Mouse (Mus musculus) heart, postnatal 36 days (tissue): Measurements from ENCODE around the gene Mtmr11. TPM values are rescaled to one million over a fixed set of nuclear protein-coding genes. Genes with fewer than 3 reads are reported as not detected.
A peak's percentile ranks its signal among the peaks of the same experiment; 100 is the strongest.

ENCODE experiments used
- DNase-seq, 2 experiments: peaks; one replicate each; pipeline ENCODE4 v3.0.0; 2021 to 2022
- intact Hi-C: fragments of 180-260 bp; cut with DNase I; formaldehyde crosslinking; loops from one replicate; pipeline ENCODE4 v1.15.1; 2025
- total RNA-seq, 2 experiments: library from RNA; stranded (reverse); gene quantifications; 2 replicates each; pipeline ENCODE4 v1.2.3; 2021

The Mtmr11 gene
- 1 to 10 TPM; 2.0 to 5.6 TPM for total RNA-seq

DNA sequence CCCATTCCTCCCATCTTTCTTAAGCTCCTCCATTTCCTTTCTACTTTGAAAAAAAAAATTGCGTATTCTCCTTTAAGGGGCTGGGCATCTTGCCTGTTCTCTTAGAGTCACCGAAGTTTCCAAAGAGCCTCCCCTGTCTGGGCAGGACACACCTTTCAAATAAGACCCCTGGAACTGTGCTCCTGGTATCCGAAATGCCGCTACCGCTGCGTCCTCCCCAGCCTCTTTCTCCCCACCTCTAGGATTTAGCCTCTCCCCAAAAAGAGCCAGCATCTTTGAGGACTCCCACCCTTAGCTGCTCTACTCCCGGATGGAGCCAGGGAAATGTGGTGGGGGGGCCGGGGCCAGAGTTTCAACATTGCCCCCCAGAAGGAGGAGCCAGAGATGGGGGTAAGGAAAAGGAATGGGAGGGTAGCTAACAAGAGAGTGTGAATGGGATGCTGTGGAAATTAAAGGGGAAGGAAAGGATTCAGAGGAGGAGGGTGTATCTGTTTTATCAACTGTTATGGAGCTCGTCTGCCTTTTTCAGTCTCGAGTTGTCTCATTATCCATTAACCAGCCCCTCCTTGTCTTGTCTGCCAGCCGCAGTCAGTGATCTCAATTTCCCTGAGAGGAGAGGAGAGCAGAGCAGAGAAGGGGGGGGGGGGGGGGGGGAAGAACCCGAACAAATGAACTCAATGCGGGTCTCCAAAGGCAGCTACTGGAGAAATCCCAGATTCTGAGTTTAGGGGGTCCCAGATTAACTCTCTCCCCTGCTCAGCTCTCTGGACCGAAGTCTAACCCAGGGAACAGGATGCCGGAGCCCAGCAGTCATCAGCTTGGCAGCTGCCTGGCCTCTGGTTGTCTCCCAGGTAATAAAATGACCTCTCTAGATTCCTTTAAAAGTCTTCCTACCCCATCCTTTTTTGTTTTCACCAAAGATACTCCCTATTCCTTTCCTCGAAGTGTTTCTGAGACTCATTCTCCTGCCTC lies at the start of gene Mtmr11:
Gene Mtmr11 (plus strand): TSS at position 136 of the 972 bp plus-strand sequence.
- DNase-seq, result peak; percentile 38 to 50

DNA sequence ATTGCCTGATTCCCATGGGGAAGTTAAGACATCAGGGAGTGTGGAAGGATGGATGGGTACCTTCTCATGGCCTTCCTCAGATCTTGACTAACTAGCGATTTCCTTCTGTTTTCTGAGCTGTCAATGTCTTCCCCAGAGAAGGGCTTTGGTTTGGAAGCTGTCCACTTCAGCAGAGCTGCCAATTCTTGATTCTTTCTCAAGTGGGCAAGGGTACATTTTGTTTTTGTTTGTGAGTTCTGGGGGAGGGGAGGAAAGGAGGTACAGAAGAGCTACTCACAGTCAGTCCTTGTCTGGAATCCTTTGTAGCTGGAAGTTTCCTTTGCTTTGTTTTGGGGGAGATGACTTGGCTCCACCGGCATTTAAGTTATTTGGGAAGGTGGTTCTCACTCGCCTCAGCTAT lies 48.6 kb upstream of the Mtmr11 start:
- intact Hi-C loops, result no loop called here
- no peak for DNase-seq

More for the DNA sequence above, at the start of gene Mtmr11:
- intact Hi-C loops, result no loop called here

DNA sequence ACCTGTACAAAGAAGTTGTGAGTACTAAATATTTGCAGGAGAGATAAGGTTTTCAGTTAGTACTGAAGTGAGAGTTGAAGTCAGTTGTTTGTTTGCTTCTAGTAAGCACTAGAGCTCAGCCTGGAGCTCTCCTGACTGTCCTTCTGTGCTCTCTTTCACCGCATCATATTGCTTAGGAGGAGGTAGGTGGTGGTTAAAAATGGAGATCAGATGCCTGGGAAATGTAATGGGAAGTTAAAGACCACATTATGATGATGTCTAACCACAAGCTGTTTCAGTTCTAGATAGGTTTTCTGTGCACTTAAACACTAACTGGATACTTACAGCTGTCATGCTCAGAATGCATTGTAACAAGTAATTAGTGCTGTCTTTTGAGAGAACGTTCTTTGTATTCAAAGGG lies 43.7 kb upstream of the Mtmr11 start:
- intact Hi-C loops, result no loop called here
- DNase-seq, result no peak

DNA sequence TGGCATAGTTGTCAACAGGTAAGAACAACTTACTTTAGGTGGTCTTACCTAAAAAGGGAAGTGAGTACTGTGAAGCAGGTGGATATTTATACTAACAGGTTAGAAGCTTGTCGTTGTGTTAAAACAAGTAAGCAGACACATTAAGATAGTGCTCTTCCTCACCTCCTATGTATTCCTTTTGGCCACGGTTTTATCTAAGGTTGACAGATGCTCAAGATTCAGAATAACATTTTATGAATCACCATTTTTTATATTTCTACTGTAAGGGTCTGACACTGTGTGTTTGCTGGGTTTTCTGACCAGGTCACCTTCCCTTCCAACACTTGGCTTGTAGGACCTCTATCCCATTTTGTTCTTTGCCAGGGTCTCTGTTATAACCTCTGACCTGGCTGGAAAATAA lies 43.1 kb upstream of the Mtmr11 start:
- intact Hi-C loops, result no loop called here
- no peak for DNase-seq

DNA sequence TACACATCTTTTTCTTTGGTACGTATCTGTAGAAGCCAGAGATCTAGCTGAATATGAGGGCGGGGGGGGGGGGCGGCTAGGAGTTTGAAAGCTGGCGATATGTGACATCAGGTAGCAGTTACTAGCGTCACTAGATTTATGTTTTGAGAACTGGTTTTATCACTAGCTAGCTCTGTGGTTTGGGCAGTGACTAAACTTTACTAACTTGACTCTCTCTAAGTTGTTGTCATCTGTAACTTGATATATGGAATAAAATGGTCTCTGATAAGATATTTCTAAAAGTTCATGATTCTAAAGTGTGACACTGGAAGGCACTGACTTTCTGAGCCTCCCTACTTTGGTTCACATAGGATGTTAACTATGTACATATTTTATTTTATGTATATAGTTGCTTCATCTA lies 37.6 kb upstream of the Mtmr11 start:
- intact Hi-C loops, result no loop called here
- no peak for DNase-seq

DNA sequence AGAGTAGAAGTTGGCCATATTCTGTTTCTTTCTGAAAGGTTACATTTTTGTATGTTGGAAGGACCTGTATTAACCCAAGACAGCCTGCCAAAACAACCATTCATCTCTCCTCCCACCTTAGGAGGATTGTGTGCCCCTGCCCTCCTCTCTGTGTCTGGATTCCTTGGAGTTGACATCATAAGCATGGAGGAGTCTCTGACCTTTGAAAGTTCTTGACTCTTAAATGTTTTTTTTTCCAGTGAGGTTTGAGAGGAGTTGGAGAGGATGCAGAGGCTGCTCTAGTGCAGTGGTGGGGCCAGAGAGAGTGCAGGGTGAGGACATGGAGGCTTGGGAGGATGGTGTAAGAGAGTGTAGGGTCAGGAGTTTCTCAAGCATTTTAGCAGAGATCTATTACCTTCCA lies 33.7 kb upstream of the Mtmr11 start:
- no peak for DNase-seq
- intact Hi-C loops, result no loop called here

DNA sequence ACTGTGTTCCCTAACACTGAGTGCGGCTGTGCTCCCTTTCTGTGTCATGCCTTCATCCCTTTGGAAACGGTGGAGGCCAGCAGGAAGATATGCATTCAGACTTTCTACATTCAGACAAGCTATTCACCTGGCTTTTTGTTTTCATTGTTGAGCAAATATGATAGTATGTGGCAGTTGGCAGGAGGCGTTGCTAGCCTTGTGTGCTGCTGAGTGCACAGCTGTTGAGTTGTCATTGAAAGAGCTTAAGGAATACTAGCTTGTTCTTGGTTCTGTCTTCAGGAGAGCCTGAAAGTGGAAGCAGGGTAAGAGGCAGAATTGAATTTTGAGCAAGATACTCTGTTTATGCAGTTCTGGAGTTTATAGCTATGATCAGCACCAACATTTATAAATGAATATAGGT lies 29.3 kb upstream of the Mtmr11 start:
- intact Hi-C loops, result no loop called here
- no peak for DNase-seq

DNA sequence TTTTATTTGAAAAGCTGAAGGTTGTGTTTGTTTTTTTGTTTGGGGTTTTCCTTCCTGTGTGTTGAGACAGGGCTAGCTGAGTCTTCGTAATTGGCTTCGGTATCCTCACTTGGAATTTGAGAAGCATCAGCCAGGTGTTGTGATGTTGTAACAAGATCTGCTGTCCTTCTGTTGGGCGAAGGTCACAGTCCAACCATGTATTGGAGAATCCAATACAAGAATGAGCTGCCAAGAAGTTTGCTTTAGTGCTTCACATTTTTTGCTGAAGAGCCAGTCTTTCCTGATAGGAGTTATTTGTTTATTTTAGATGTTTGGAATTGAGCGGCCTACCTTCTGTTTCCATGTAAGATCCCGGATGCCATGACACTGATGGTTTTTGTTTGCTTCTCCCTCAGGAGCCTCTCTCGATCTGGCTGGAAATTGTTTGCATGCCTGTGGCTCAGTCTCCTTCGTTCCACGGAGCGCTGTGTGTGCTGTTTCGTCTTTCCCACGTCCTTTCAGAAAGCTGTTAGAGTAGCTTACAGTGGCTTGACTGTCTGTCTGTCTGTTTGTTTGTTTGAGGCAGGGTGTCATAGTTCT lies 28.4 kb upstream of the Mtmr11 start:
- intact Hi-C loops, result no loop called here

DNA sequence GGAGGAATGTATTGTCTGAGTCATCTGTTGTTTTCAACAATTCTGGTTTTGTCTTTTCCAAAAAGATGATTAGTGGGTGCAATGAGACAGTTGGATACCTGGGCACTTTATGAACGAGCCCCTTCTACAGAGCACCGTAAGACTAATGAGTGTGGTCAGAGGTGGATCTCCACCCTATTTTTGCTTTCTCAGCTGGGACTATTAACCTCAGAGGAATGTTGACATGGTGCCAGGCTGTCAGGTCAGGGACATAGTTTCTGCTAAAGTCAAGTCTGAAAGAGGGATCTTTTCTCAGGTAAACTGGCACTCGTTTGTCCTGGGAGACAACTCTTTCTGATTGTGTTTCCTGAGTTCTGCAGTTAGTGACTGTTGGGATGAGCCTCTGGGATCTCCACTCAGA lies 26.8 kb upstream of the Mtmr11 start:
- DNase-seq, result no peak
- intact Hi-C loops, result no loop called here

More for the DNA sequence above, 28.4 kb upstream of the Mtmr11 start:
- DNase-seq, result no peak

DNA sequence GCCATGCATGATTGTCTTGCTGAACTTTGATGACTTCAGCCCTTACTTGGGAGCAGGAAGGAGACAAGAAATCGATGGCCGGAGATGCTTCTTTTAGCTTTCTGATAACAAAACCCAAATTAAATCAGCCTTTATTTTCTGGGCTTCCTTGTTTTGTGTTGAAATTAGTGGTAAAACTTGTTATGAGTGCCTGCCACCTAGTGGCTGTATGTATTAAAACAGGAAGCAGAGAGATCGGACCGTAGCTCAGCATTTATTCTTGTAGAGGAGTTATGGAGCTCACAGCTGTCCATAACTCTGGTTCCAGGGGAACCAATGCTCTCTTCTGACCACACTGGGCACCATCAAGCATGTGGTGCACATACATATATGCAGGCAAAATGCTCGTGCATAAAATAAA lies 13.9 kb upstream of the Mtmr11 start:
- DNase-seq, result peak; percentile 49 to 51
- intact Hi-C loops, result loop anchor here (1.0 to 2.0 kb wide), 4 partner anchors 57 to 183 kb away; no protein-coding TSS in a partner anchor

DNA sequence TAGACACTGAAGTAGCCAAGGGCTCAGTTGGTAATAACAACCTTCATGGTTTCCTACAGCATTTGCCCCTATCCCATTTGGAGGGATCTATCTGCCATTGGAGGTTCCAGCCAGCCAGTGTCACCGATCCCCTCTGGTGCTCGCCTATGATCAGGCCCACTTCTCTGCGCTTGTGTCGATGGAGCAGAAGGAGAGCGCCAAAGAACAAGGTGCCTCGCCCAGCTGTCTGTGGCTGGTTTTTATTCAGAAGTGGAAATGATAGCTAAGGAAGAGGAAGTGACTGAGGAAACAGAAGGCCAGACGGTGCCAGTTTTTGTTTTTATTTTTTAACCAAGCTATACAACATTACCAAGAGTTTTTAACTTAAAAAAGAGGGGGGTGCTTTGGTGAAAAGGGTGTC lies 10.0 kb upstream of the Mtmr11 start:
- DNase-seq, result no peak

DNA sequence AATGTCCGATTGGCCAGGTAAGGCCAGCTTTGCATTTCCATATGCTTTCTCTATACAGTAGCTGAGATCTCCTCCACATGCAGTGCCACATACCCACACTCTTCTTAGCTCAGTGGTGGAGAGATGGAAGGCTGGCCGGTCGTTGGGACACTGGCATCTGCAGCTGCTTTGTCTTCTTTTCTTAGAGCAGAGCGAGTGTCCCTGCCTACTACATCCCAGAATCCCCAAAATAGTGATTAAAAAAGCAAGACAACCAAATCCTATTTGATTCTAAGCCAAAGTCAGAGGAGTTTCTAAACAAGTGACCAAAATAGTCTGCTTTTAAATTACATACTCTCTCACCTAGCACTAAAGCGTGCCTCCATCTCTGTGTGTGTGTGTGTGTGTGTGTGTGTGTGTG lies 9.2 kb upstream of the Mtmr11 start:
- intact Hi-C loops, result no loop called here
- no peak for DNase-seq

More for the DNA sequence above, 10.0 kb upstream of the Mtmr11 start:
- intact Hi-C loops, result no loop called here

DNA sequence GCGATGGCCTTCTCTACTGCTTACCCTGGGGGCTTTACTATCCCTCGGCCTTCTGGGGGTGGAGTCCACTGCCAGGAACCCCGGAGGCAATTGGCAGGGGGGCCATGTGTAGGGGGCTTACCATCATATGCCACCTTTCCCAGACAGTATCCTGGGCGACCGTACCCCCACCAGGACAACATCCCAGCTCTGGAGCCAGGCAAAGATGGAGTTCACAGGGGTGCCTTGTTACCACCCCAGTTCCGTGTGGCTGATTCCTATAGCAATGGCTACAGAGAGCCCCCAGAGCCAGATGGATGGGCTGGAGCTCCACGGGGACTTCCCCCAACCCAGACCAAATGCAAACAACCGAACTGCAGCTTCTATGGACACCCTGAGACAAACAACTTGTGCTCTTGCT lies 6.3 kb upstream of the Mtmr11 start:
- intact Hi-C loops, result no loop called here
- no peak for DNase-seq

DNA sequence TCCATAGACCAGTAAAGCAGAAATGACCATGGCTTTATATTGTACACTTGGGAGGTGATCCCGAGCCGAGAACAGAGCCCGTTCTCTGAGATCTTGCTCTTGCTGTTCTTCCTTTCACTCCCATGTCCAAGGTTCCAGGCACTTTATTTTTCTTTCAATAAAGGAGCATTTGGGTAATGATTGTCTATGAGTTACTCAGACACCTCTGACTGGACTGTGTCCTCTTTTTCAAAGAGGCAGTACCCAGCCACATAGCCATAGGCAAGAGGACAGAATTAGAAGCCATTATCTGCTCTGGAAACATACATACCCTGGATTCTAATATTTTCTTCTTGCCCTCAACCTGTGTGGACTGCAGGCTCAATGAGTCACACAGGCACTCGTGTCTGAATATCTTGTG lies 2.0 kb upstream of the Mtmr11 start:
- intact Hi-C loops, result no loop called here
- DNase-seq, result no peak

DNA sequence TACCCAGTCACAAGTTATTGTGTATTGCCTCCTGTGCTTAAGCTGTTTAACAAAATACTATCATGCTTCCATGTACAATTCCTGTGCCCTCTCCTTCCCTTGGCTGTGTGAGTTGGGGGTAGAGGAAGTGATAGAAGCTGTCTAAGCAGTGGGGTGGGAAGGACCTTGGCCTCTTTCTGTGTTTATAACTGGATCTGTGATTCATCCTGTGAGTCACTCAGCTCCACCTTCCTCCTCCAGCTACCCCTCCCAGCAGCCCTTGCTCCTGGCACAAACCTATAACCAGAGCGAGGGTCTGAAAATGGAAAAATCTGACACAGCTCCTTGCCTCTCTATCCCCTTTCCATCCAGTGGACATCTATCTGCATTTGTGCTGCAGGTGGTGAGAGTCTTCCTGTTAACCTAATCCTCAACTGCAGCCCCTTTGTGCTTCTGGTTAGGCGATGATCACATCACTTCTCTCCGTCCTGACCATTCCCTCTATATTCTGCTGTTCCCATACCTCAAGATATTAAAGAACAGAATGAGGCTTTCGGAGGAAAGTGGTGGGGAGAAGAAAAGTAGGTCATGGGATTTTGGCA lies 1.5 kb upstream of the Mtmr11 start:
- DNase-seq, result peak; percentile 50 to 65
- intact Hi-C loops, result no loop called here

DNA sequence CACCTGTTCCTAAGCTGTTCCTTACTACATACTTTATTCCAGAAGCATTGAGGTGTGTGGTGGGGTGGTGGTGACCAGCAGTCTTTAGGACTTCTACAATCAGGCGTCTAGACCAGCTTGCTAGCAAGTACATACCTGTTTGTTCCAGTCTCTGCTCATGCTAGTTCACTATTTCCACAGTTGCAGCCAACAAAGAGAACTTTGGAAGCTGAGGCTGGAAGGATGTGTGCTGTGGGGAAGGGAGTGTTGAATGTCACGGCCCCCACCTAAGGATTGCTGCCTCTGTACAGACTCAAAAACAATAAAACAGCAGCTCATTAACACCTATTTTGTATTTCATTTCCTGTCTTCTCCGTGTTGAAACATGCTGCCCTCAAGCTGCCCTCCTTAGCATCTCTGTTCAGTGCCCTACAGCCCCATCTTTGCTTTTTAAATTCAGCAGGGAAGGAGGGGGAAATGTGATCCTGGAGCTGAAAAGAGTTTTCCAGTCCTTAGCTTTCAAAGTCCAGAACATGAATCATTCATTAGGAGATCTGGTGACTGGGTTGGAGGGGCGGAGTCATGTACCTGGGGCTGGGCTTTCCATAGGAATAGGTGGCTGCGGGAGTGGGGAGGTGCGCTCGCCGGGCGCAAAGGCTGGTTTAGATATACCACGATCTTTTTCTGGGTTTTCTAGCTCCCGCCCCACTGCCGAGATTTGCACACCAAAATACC lies 844 bp upstream of the Mtmr11 start:
- intact Hi-C loops, result no loop called here
- peak; percentile 55 to 58 for DNase-seq

DNA sequence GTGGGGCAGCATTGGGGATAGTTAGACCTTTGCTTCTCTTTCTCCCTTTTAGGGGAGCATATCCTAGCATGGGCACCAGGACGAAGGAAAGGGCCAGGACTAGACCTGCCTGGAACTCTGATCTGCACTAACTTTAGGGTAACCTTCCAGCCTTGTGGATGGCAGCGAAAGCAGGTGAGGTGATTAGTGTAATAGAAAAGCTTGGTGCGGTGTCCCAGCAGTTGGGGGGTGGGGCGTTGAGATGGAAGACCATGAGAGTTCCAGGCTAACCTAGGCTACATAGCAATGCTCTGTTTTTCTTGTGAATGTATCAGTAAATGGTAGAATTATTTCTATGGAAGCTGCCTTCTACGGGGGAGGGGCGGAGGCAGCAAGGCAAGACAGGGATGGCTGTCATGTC lies 1.2 kb downstream of the Mtmr11 start:
- no peak for DNase-seq
- intact Hi-C loops, result no loop called here

DNA sequence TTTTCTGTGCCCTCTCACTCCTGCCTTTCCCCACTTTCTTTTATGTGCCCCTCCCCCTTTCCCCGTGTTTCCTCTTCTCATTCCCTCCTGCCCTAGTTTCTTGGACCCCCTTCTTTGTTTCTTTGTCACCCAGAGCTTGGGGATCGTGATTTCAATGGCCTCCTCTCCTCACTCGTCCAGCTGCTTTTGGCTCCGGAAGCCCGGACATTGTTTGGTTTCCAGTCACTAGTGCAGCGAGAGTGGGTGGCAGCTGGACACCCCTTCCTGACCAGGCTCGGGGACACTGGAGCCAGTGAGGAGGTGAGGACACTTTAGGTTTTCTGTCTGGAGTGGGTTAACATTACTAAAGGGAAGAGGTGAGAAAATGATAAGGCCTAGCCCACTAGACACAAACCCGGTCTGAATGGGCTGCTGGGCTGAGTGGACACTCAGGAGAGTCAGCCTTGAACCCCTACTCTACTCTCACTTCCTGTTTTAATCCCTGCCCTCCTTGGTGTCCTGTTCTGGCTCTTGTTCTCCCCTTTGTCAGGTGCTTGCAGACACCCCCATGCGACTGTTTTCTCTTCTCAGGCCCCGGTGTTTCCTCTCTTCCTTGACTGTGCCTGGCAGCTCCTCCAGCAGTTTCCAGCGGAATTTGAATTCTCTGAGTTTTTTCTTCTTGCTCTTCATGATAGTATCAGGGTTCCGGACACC lies 6.8 kb downstream of the Mtmr11 start:
- peak in 1 of 2 experiments; percentile 19 for DNase-seq
- intact Hi-C loops, result no loop called here

DNA sequence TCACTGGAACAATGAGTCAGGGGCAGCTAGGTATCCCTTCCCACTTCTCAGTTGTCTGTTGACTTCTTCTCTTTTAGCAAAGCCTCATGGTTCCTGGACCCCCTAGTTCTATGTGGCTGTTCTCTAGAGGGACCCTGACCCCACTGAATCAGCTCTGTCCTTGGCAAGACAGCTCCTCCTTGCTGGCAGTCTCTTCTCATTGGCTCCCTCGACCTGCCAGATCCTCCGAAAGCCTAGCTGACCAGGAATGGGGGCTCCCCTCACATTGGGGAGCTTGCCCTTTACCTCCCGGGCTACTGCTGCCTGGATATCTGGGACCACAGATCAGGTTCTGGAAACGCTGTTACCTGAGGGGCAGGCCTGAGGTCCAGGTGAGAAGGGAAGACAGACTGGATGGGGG lies 8.5 kb downstream of the Mtmr11 start:
- no peak for DNase-seq
- intact Hi-C loops, result no loop called here

DNA sequence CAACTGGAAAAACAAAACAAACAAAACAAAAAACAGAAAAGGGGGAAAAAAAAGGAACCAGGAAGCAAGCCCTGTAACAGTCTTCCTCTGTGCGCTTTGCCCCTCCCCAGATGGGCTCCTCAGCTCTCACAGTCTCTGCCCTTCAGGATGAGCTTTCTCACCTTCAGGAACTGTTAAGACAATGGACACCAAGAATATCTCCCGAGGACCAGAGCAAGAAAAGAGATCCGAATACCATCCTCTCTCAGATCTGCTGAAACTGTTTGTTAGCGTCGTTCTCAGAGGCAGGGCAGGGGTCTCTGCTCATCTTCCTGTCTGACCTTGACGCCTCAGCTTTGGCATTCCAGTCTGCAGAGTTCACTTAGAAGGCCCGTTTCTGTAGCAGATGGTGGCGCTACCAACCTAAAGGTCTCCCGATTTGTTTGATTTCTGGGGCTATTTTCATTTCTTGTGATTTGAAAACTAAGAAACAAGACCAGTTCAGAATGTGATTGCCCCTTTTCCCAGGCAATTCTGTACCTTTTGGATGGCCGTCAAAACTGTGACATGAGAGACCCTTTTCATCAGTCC lies 9.3 kb downstream of the Mtmr11 start:
- DNase-seq, result peak in 1 of 2 experiments; percentile 21
- intact Hi-C loops, result no loop called here
